Mouse (Mus musculus): ENCODE measurements around the gene Gpr107. TPM values are rescaled to one million over a fixed set of nuclear protein-coding genes. Genes with fewer than 3 reads are reported as not detected.
A peak's percentile ranks its signal among the peaks of the same experiment; 100 is the strongest.

Gene Gpr107
- polyA plus RNA-seq, 1 experiment from 2014 or later = 32.8 TPM

DNA sequence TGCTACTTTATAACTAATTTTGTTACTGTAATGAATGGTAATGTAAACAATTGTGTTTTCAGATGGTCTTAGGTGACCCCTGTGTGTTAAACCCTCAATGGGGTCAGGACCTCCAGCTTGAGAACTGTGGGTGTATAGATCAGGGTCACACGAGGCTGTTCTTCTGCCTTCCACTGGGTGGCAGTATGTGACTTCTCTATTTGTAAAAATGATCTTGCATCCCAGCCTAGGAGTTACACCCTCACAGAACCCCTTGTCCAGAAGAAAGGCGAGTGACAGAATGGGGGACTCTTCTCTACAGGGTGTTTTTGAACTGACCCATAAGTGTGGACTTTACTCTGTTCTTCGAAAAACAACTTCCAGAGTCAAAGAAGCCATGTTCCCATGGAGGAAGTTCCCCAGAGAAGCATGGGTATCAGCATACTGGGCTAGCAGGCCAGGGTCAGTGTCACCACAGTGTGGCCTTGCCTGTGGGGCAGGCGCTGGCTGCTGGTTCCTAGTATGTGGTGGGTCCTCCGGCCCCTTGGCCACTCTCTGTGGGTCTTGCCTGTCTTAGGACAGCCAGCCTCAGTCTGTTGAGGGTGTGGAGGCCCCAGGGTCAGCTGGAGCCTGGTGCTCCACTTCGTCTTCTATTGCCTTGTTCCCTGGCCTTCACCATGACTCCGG is 42.4 kb downstream of the Gpr107 start:
- no peak overlapping the region for H3K4me3 ChIP-seq
- H3K4me1 ChIP-seq = no peaks in the 10 kb centered on the region
- no peak overlapping the region for H3K27ac ChIP-seq
- peak; percentile 27 for DNase-seq (ENCODE audit: extremely low spot score, low spot score)
- H3K9me3 ChIP-seq = no peaks in the 10 kb centered on the region
- no peaks in the 10 kb centered on the region for H3K27me3 ChIP-seq (ENCODE audit: poor library complexity, severe bottlenecking)
- 74% methylated on average over 7 of the region's 7 CpGs for WGBS
- peaks cover 92% of the 10 kb centered on the region for H3K36me3 ChIP-seq (replicated peaks)

DNA sequence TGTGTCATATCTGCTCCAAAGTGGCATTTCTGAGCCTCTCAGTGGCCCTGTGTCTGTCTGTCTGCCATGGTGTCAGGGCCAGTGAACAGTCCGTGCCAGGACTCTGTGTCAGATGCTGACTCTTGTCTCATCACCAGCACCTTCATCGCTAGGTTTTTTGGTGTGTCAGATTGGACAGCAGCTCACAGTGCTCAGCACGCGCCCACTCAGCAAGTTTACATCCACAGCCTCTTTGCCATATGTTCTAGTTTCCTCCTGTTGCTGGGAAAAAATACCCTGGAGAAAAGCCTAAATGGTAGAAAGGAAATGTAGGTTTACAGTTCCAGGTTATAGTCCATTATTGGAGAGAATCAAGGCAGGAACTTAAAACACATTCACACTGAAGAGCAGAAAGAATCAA is 46.5 kb downstream of the Gpr107 start:
- 94% methylated on average over 4 of the region's 4 CpGs for WGBS
- peaks cover 73% of the 10 kb centered on the region for H3K36me3 ChIP-seq (replicated peaks)
- H3K4me1 ChIP-seq = peaks cover 14% of the 10 kb centered on the region
- H3K4me3 ChIP-seq = no peak overlapping the region
- no peak overlapping the region for H3K27ac ChIP-seq
- H3K9me3 ChIP-seq = no peaks in the 10 kb centered on the region
- no peak for DNase-seq (ENCODE audit: extremely low spot score, low spot score)
- H3K27me3 ChIP-seq (ENCODE audit: poor library complexity, severe bottlenecking) = no peaks in the 10 kb centered on the region

DNA sequence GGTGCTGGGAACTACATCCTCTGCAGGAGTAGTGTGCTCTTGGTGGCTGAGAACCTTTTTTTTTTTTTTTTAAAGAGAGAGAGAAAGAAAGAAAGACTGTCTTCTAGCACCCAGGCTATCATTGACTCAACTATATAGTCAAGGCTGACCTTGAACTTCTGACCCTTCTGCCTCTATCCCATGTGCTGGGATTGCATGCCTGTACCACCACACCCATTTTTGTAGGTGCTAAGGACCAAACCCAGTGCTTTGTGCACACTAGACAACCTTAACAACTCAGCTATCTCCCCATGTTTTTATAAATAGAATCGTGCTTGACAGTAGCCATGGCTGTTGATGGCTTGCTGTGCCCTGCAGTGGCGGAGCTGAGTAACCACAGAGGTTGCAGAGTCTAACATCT is 47.9 kb downstream of the Gpr107 start:
- Histone ChIP-seq H3K27ac (no peak overlapping the region), H3K4me3 (no peak overlapping the region), H3K4me1 (peaks cover 14% of the 10 kb centered on the region), H3K9me3 (no peaks in the 10 kb centered on the region), H3K36me3 (replicated peaks) (peaks cover 65% of the 10 kb centered on the region), H3K27me3 (ENCODE audit: poor library complexity, severe bottlenecking) (no peaks in the 10 kb centered on the region)
- no peak for DNase-seq (ENCODE audit: extremely low spot score, low spot score)
- WGBS = 91% methylated on average over 2 of the region's 2 CpGs

DNA sequence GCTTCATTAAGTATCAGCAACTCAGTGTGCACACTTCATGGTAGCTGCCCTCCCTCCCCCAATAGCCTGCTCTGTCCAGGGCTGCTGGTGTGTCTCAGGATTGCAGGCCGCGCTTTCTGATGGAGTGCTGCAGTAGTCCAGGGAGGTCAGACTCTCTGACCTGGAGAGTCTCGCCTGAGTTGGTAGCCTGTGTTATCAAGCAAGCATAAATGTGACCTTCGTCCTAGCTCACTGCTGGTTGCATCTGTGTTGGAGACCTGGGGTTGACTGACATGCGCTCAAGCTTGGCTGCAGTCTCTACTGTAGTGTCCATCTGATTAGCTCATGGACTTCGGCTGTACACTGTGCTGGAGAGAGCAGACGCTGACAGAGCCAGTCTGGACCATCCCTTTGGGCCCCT is 49.7 kb downstream of the Gpr107 start:
- Histone ChIP-seq H3K9me3 (no peaks in the 10 kb centered on the region), H3K27me3 (ENCODE audit: poor library complexity, severe bottlenecking) (no peaks in the 10 kb centered on the region), H3K4me3 (no peak overlapping the region), H3K27ac (no peak overlapping the region), H3K36me3 (replicated peaks) (peaks cover 51% of the 10 kb centered on the region), H3K4me1 (peaks cover 20% of the 10 kb centered on the region)
- no peak for DNase-seq (ENCODE audit: extremely low spot score, low spot score)
- WGBS = 82% methylated on average over 7 of the region's 7 CpGs

DNA sequence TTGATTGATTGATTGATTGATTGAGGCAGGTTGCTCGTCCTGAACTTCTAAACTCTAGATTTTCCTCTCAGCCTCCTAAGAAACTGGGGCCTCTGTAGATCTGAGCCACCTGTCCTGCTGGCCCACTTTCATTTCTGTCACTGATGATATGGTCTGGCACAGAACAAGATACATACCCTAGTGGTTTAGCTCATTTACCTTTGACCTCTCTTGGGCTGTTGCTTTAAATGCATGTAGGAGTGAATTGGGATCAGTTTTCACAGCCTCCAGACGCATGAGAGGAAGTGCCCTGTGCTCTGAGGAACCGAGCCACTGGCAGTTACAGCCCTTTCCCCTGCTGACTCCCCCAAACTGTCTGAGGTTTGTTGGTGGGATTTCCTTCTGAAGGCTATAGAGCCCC is 50.2 kb downstream of the Gpr107 start:
- Histone ChIP-seq H3K27me3 (ENCODE audit: poor library complexity, severe bottlenecking) (no peaks in the 10 kb centered on the region), H3K27ac (peak overlapping the region; percentile 15; the same call in 1 of the 2 replicates), H3K4me3 (no peak overlapping the region), H3K36me3 (replicated peaks) (peaks cover 46% of the 10 kb centered on the region), H3K9me3 (no peaks in the 10 kb centered on the region), H3K4me1 (peaks cover 25% of the 10 kb centered on the region)
- DNase-seq (ENCODE audit: extremely low spot score, low spot score) = no peak
- WGBS = 68% methylated on average over 3 of the region's 3 CpGs

DNA sequence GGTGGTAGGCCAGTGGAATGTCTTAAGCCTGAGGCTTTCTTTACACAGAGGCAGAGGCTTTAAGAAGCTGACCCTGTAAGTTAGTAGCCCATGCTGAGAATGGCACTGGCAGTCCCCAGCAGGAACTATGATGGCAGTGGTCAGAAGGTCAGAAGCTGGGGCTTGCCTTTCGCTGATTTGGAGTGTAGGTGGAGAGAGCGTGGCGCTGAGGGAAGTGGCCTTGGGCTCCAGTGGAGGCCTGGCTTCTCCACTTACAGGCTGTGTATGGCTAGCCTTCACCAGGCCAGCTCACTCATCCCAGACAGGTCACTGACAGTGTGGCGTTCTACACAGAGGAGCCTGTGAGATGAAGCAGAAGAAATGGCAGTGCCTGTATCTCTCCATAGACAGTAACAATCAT is 50.8 kb downstream of the Gpr107 start:
- DNase-seq (ENCODE audit: extremely low spot score, low spot score) = no peak
- no peak overlapping the region for H3K4me3 ChIP-seq
- peak overlapping the region; percentile 15; the same call in 1 of the 2 replicates for H3K27ac ChIP-seq
- H3K4me1 ChIP-seq = peaks cover 26% of the 10 kb centered on the region
- H3K36me3 ChIP-seq (replicated peaks) = peaks cover 43% of the 10 kb centered on the region
- H3K9me3 ChIP-seq = no peaks in the 10 kb centered on the region
- WGBS = 79% methylated on average over 4 of the region's 4 CpGs
- no peaks in the 10 kb centered on the region for H3K27me3 ChIP-seq (ENCODE audit: poor library complexity, severe bottlenecking)

DNA sequence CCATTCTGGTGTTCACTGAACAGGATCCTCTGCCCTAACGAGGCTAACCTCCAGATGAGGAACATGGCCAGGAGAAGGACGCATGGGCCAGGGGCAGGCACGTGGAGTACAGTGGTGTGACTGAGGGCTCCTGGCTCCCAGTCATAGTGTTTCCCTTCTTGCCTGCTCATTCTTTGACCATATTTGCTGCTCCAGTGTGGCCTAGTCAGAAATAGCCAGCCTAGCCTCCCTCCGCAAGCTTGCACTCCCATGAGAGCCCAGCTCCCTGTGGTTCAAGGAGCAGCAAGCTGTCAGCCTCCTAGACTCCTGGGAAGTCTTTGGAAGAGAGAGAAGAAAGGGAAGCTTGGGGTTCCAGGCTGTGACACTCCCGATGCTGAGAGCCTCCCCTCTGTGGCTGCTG is 52.6 kb downstream of the Gpr107 start:
- H3K4me3 ChIP-seq = no peak overlapping the region
- H3K36me3 ChIP-seq (replicated peaks) = peaks cover 45% of the 10 kb centered on the region
- H3K27me3 ChIP-seq (ENCODE audit: poor library complexity, severe bottlenecking) = no peaks in the 10 kb centered on the region
- no peak for DNase-seq (ENCODE audit: extremely low spot score, low spot score)
- H3K9me3 ChIP-seq = no peaks in the 10 kb centered on the region
- WGBS = 85% methylated on average over 5 of the region's 5 CpGs
- H3K27ac ChIP-seq = no peak overlapping the region
- H3K4me1 ChIP-seq = peaks cover 26% of the 10 kb centered on the region

DNA sequence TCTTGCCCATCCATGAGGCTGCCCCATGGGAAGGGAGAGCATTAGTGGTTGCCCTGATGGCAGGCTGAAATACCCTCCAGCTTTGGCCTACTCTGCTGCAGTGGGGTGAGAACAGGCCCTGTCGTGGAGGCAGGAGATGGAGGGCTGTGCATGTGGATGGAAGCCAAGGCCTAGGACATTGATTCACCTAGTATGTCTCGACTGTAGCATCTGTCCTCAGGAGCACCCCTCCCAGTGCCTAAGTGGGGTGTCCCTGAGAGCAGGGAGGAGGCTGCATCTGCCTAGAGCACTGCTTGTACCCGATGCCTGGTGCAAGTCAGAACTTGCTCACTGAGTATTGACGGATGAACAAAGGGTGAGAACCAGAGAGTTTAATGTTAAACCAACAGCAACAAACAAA is 54.1 kb downstream of the Gpr107 start:
- no peaks in the 10 kb centered on the region for H3K9me3 ChIP-seq
- H3K27ac ChIP-seq = no peak overlapping the region
- 90% methylated on average over 4 of the region's 4 CpGs for WGBS
- no peaks in the 10 kb centered on the region for H3K27me3 ChIP-seq (ENCODE audit: poor library complexity, severe bottlenecking)
- DNase-seq (ENCODE audit: extremely low spot score, low spot score) = no peak
- peaks cover 54% of the 10 kb centered on the region for H3K36me3 ChIP-seq (replicated peaks)
- no peak overlapping the region for H3K4me3 ChIP-seq
- H3K4me1 ChIP-seq = peaks cover 38% of the 10 kb centered on the region

DNA sequence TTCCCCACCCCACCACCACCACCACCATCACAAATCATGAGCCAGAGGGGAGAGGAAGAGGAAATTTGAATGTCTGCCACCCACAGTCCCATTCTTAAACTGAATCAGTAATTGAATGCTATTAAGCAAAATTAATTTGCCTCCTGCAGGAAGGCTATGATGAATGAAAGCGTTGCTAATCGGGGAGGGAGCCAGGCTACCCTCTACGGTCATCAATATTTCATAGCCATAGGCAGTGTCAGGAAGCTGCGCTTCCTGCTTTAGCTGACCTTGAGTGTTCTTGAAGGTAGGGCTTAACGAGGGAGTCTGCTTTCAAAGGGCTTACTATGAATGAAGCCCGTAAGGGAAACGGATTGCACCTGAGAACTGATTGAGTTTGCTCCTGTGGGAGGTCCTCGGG is 54.8 kb downstream of the Gpr107 start:
- WGBS = 69% methylated on average over 8 of the region's 8 CpGs
- Histone ChIP-seq H3K4me1 (peaks cover 37% of the 10 kb centered on the region), H3K27me3 (ENCODE audit: poor library complexity, severe bottlenecking) (no peaks in the 10 kb centered on the region), H3K36me3 (replicated peaks) (peaks cover 56% of the 10 kb centered on the region), H3K4me3 (no peak overlapping the region), H3K9me3 (no peaks in the 10 kb centered on the region), H3K27ac (no peak overlapping the region)
- no peak for DNase-seq (ENCODE audit: extremely low spot score, low spot score)

DNA sequence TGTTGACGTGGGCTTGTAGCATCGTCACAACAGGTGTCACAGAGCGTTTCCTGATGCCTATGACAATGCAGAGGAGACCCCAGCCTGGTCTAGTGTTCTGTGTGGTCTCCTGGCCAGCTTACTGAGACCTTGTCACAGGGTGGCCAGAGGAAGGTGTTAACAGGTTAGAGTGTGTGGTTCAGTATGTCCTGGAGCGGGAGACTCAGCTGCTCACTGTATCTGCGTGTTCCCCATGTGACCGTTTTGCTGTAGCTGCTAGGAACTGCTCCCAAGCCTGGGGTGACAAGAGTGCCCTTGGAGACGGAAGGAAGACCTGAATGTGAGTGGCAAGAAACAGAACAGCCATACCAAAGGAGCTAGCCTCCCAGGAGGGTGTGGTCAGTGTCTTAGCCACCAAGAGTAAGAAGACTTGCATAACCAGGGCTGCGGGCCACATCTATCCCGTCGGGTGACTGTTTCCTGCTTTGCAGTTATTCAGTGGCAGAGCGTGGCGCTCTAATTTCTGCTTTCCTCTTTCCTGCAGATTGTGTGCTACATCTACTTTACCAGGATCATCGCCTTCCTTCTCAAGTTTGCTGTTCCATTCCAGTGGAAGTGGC is 56.5 kb downstream of the Gpr107 start:
- H3K9me3 ChIP-seq = no peaks in the 10 kb centered on the region
- DNase-seq (ENCODE audit: extremely low spot score, low spot score) = no peak
- WGBS = 95% methylated on average over 13 of the region's 13 CpGs
- peaks cover 29% of the 10 kb centered on the region for H3K4me1 ChIP-seq
- no peaks in the 10 kb centered on the region for H3K27me3 ChIP-seq (ENCODE audit: poor library complexity, severe bottlenecking)
- peaks cover 64% of the 10 kb centered on the region for H3K36me3 ChIP-seq (replicated peaks)
- H3K4me3 ChIP-seq = no peak overlapping the region
- no peak overlapping the region for H3K27ac ChIP-seq

DNA sequence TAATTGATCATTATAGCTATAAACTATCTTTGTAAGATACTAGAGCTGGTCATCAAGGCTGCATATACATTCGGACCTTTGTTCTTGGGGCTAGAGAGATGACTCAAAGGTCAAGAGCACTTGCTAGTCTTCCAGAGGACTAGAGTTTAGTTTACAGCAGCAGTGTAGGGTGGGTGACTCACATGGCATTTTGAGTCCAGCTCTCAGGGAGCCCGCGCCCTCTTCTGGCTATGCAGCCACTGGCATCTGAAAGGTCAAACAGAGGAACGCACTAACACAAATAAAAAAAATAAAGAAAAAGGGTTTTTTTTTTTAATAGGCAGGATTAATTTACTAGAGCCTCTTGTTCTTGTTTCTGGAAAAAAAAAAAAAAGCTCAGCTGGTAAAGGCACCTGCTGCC is 57.4 kb downstream of the Gpr107 start:
- Histone ChIP-seq H3K4me1 (peaks cover 29% of the 10 kb centered on the region), H3K27ac (no peak overlapping the region), H3K27me3 (ENCODE audit: poor library complexity, severe bottlenecking) (no peaks in the 10 kb centered on the region), H3K4me3 (no peak overlapping the region), H3K36me3 (replicated peaks) (peaks cover 68% of the 10 kb centered on the region), H3K9me3 (no peaks in the 10 kb centered on the region)
- 90% methylated on average over 4 of the region's 4 CpGs for WGBS
- no peak for DNase-seq (ENCODE audit: extremely low spot score, low spot score)

DNA sequence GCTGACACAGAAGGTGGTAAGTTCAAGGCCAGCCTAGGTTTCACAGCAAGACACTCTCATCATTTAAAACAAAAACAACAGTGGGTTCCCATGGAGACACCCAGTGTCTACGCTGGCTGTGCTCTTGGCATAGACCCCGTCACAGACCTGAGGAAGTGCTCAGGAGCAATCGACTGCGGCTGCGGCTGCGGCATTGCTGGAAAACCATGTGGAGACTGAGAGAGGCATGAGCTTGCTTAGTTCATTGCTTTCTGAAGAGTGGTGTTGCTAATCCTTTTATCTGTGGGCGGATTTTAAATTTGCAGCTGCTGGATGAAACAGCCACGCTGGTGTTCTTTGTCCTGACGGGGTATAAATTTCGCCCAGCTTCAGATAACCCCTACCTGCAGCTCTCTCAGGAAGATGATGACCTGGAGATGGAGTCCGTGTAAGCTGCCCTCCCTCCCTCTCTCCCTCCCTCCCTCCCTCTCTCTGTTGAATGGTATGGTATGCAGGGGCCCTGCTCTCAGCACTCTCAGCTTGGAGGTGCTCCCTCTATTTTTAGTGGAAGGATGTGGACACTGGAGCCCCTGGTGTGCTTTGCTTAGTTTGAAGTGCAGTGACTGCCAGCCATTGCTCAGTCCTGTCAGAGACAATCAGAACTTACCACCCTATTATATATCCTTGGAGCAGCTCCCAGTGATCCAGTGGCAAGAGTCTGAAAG is 58.2 kb downstream of the Gpr107 start:
- Histone ChIP-seq H3K9me3 (no peaks in the 10 kb centered on the region), H3K4me1 (peaks cover 29% of the 10 kb centered on the region), H3K4me3 (no peak overlapping the region), H3K27ac (no peak overlapping the region), H3K27me3 (ENCODE audit: poor library complexity, severe bottlenecking) (no peaks in the 10 kb centered on the region), H3K36me3 (replicated peaks) (peaks cover 76% of the 10 kb centered on the region)
- 65% methylated on average over 11 of the region's 11 CpGs for WGBS
- no peak for DNase-seq (ENCODE audit: extremely low spot score, low spot score)

DNA sequence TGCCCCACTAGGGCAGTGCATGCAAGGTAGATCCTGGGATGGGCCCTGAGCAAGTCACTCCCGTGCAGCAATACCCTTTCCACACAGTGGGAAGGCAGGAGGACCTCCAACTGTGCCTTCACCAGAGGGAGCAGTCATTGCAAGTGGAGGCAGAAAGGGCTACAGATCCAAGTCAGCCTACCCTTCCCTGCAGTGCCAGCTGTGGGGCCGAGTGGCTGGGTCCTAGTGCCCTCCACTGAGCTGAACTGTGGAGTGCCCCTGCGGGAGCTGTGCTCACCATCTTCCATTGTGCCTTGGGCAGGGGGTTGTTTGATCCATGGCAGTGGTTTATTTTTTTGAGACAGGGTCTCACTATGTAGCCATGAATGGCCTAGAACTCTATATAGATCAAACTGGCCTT is 59.1 kb downstream of the Gpr107 start:
- Histone ChIP-seq H3K4me3 (no peak overlapping the region), H3K27ac (0 out of 2 replicates have a peak overlapping the region, but pooled peaks have one; percentile 30)

More for the DNA sequence above, 59.1 kb downstream of the Gpr107 start:
- Histone ChIP-seq H3K4me1 (peaks cover 28% of the 10 kb centered on the region), H3K36me3 (replicated peaks) (peaks cover 79% of the 10 kb centered on the region), H3K27me3 (ENCODE audit: poor library complexity, severe bottlenecking) (no peaks in the 10 kb centered on the region), H3K9me3 (no peaks in the 10 kb centered on the region)
- no peak for DNase-seq (ENCODE audit: extremely low spot score, low spot score)
- WGBS = 59% methylated on average over 3 of the region's 3 CpGs
